Mouse (Mus musculus): Measurements from ENCODE around the gene Rusc2. TPM values are rescaled to one million over a fixed set of nuclear protein-coding genes. Genes with fewer than 3 reads are reported as not detected.

Gene Rusc2
- total and polyA plus RNA-seq, 2 experiments, result 14.2 to 17.5 TPM

GRCm38 (mm10) chr4:43380951-43381350 lies 828 bp upstream of the Rusc2 start:
- TF ChIP-seq POLR2A (IDR thresholded peaks at IDR 0.05; ENCODE audit: extremely low read depth, insufficient read depth, low read length), result no peak
- TF ChIP-seq CTCF (IDR thresholded peaks at IDR 0.05; ENCODE audit: low read depth, low read length), result no peak
- H3K36me3 ChIP-seq (ENCODE audit: control insufficient read depth, insufficient read depth, low read length), result no peaks in the 10 kb centered on the region
- WGBS, result 27% methylated on average over 10 of the region's 10 CpGs
- no peak for DNase-seq (ENCODE audit: extremely low read depth, low read depth, low spot score)
- peaks cover 25% of the 10 kb centered on the region for H3K4me1 ChIP-seq (ENCODE audit: control insufficient read depth, insufficient read depth, low read length)
- peak overlapping the region; percentile 99 for H3K9ac ChIP-seq (ENCODE audit: low read depth, low read length)
- peak overlapping the region; percentile 96 for H3K4me3 ChIP-seq (ENCODE audit: insufficient read depth, low read depth, low read length)
- peaks cover 15% of the 10 kb centered on the region; the same call in 1 of the 2 replicates for H3K79me2 ChIP-seq (ENCODE audit: control insufficient read depth, insufficient read depth, low read length)
- H3K27me3 ChIP-seq (ENCODE audit: control insufficient read depth, insufficient read depth, low read length), result no peaks in the 10 kb centered on the region
- H3K27ac ChIP-seq (replicated peaks; ENCODE audit: insufficient read depth, low read depth, low read length), result peak overlapping the region; percentile 99

- Histone ChIP-seq H3K27me3 (ENCODE audit: control insufficient read depth, insufficient read depth, low read length) (no peaks in the 10 kb centered on the region), H3K9ac (ENCODE audit: low read depth, low read length) (peak overlapping the region; percentile 99), H3K4me1 (ENCODE audit: control insufficient read depth, insufficient read depth, low read length) (peaks cover 25% of the 10 kb centered on the region), H3K36me3 (ENCODE audit: control insufficient read depth, insufficient read depth, low read length) (no peaks in the 10 kb centered on the region), H3K27ac (replicated peaks; ENCODE audit: insufficient read depth, low read depth, low read length) (peak overlapping the region; percentile 99), H3K4me3 (ENCODE audit: insufficient read depth, low read depth, low read length) (peak overlapping the region; percentile 96), H3K79me2 (ENCODE audit: control insufficient read depth, insufficient read depth, low read length) (peaks cover 22% of the 10 kb centered on the region; the same call in 1 of the 2 replicates)
- TF ChIP-seq CTCF (IDR thresholded peaks at IDR 0.05; ENCODE audit: low read depth, low read length) (no peak), POLR2A (IDR thresholded peaks at IDR 0.05; ENCODE audit: extremely low read depth, insufficient read depth, low read length) (no peak)
- DNase-seq (ENCODE audit: extremely low read depth, low read depth, low spot score), result no peak
- 2% methylated on average over 25 of the region's 33 CpGs for WGBS
Measured at GRCm38 (mm10) chr4:43382155-43383020, 609 bp downstream of the Rusc2 start.

- Histone ChIP-seq H3K79me2 (ENCODE audit: control insufficient read depth, insufficient read depth, low read length) (peaks cover 27% of the 10 kb centered on the region), H3K4me1 (ENCODE audit: control insufficient read depth, insufficient read depth, low read length) (peaks cover 25% of the 10 kb centered on the region), H3K4me3 (ENCODE audit: insufficient read depth, low read depth, low read length) (peak overlapping the region; percentile 52), H3K27me3 (ENCODE audit: control insufficient read depth, insufficient read depth, low read length) (no peaks in the 10 kb centered on the region), H3K27ac (replicated peaks; ENCODE audit: insufficient read depth, low read depth, low read length) (peak overlapping the region; percentile 99), H3K9ac (ENCODE audit: low read depth, low read length) (peak overlapping the region; percentile 73), H3K36me3 (ENCODE audit: control insufficient read depth, insufficient read depth, low read length) (0 out of 2 replicates have a peak, but pooled peaks cover under 1% of the 10 kb centered on the region)
- DNase-seq (ENCODE audit: extremely low read depth, low read depth, low spot score), result peak; percentile 91
- WGBS, result 6% methylated on average over 11 of the region's 11 CpGs
- TF ChIP-seq CTCF (IDR thresholded peaks at IDR 0.05; ENCODE audit: low read depth, low read length) (no peak), POLR2A (IDR thresholded peaks at IDR 0.05; ENCODE audit: extremely low read depth, insufficient read depth, low read length) (no peak)
Measured at GRCm38 (mm10) chr4:43383246-43384082, 1.7 kb downstream of the Rusc2 start.

GRCm38 (mm10) chr4:43384083-43384460 lies 2.3 kb downstream of the Rusc2 start:
- peak overlapping the region; percentile 50 for H3K27ac ChIP-seq (replicated peaks; ENCODE audit: insufficient read depth, low read depth, low read length)
- peaks cover 29% of the 10 kb centered on the region for H3K79me2 ChIP-seq (ENCODE audit: control insufficient read depth, insufficient read depth, low read length)
- no peak for DNase-seq (ENCODE audit: extremely low read depth, low read depth, low spot score)
- TF ChIP-seq POLR2A (IDR thresholded peaks at IDR 0.05; ENCODE audit: extremely low read depth, insufficient read depth, low read length) (no peak), CTCF (IDR thresholded peaks at IDR 0.05; ENCODE audit: low read depth, low read length) (no peak)
- H3K27me3 ChIP-seq (ENCODE audit: control insufficient read depth, insufficient read depth, low read length), result no peaks in the 10 kb centered on the region
- 62% methylated on average over 5 of the region's 5 CpGs for WGBS
- H3K9ac ChIP-seq (ENCODE audit: low read depth, low read length), result no peak overlapping the region
- no peak overlapping the region; the same call in 1 of the 2 replicates for H3K4me3 ChIP-seq (ENCODE audit: insufficient read depth, low read depth, low read length)
- H3K4me1 ChIP-seq (ENCODE audit: control insufficient read depth, insufficient read depth, low read length), result peaks cover 21% of the 10 kb centered on the region
- 0 out of 2 replicates have a peak, but pooled peaks cover 1% of the 10 kb centered on the region for H3K36me3 ChIP-seq (ENCODE audit: control insufficient read depth, insufficient read depth, low read length)

GRCm38 (mm10) chr4:43384541-43384940 lies 2.8 kb downstream of the Rusc2 start:
- Histone ChIP-seq H3K4me3 (ENCODE audit: insufficient read depth, low read depth, low read length) (no peak overlapping the region), H3K27me3 (ENCODE audit: control insufficient read depth, insufficient read depth, low read length) (no peaks in the 10 kb centered on the region), H3K79me2 (ENCODE audit: control insufficient read depth, insufficient read depth, low read length) (peaks cover 29% of the 10 kb centered on the region), H3K4me1 (ENCODE audit: control insufficient read depth, insufficient read depth, low read length) (peaks cover 19% of the 10 kb centered on the region), H3K36me3 (ENCODE audit: control insufficient read depth, insufficient read depth, low read length) (0 out of 2 replicates have a peak, but pooled peaks cover 1% of the 10 kb centered on the region), H3K27ac (replicated peaks; ENCODE audit: insufficient read depth, low read depth, low read length) (peak overlapping the region; percentile 50), H3K9ac (ENCODE audit: low read depth, low read length) (no peak overlapping the region)
- no peak for TF ChIP-seq POLR2A (IDR thresholded peaks at IDR 0.05; ENCODE audit: extremely low read depth, insufficient read depth, low read length)
- TF ChIP-seq CTCF (IDR thresholded peaks at IDR 0.05; ENCODE audit: low read depth, low read length), result no peak
- DNase-seq (ENCODE audit: extremely low read depth, low read depth, low spot score), result no peak
- 95% methylated on average over 3 of the region's 3 CpGs for WGBS
